Mouse (Mus musculus) kidney, postnatal 14 days (tissue): ENCODE measurements around the gene Gm21962.
"Not testable (repeated sequence)": the region's sequence is repeated elsewhere in the genome, so short reads cannot be mapped to it uniquely, and the experiment has no call there.

Experiments
- DNase-seq: peaks from one replicate; pipeline ENCODE4 v3.0.0; 2022; ENCODE audit warnings: mixed read lengths

Gene Gm21962

DNA sequence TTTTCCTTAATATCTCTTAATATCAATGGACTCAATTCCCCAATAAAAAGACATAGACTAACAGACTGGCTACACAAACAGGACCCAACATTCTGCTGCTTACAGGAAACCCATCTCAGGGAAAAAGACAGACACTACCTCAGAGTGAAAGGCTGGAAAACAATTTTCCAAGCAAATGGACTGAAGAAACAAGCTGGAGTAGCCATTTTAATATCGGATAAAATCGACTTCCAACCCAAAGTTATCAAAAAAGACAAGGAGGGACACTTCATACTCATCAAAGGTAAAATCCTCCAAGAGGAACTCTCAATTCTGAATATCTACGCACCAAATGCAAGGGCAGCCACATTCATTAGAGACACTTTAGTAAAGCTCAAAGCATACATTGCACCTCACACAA lies at the start of gene Gm21962:
Gm21962 (plus strand) TSS at position 301 of the 400 bp plus-strand sequence.
- DNase-seq, result not testable (repeated sequence)

DNA sequence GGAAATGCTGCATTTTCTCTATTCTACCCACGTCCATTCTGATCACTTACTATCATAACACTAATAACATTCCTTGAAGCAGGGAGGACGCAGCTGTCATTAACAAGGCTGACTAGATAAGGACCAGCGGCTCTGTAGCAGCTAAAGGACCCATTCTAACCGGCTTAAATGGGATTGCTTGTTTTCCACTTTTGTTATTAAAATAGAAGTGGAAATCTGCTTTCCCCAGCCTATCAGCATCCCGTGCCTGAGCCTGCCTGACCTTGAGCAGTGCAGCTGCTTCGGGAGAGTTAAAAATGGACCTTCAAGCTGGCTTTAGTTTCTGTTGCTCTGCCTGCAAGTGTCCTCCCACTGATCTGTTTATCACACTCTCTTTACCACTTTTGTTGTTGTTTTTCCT lies 49.2 kb upstream of the Gm21962 start:
- DNase-seq, result no peak

DNA sequence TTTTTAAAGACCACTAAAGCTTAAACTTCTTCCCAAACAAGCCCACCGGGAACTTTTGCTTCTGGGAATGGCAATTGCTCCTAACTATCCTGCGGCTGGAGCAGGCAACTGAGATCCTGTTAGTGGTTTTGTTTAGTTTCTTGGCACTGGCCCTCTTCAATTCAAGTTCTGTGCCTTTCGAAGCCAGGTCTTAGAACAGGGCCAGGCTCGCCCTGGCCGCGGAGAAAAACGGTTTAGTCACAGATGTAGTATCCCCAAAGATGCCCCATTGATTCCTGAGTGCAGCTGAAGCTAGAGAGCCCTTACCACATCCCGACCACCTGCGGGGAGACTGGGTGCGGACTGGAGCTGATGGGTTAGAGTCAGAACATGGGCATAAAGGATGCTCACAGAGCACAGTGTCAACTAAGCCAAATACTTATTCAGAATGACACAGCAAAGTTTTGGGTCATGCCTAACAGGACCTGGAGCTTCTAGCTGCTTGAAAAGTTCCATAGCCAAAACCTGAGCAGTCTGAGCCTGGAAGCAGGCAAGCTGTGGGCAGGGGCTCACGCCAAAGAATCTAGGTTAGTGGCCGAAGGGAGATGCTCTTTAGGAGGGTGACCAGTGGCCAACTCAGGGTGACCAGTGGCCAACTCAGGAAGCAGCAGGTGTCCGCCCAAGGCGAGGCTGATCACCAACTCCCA lies 48.3 kb upstream of the Gm21962 start:
- DNase-seq, result no peak

DNA sequence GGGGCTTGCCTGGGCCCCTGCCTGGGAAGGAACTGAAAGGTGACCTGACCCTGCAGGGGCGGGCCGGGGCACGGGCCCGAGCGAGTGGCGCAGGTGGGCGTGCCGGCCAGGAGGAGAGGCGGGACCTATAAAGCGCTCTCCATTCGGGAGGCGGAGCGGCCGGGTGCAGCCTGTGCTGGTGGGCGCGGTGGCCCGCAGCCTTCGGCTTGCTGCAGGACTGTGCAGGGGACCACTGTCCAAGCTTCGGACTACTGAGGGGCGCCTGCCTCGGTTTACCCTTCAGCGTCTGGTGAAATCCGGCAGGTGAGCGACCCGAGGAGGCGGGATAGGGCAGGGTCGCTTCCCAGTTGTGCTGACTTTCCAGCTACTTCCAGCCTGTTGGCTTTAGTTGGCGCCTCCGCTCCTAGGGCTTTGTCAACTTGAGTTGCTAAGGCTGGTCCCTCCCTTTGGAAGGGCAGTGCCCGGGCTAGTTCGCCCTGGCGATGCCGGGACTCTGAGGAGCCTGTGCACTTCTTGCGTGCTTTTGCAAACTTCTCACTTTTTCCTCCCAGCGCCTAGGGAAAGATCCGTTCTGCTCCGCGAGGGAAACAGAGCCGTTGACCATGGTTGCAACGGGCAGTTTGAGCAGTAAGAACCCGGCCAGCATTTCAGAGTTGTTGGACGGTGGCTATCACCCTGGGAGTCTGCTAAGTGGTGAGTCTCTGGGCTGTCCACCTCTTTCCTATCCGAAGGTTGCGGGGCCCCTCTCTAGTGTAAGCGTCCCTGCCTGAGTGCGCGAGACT lies 47.6 kb upstream of the Gm21962 start:
- DNase-seq, result peak; percentile 85

DNA sequence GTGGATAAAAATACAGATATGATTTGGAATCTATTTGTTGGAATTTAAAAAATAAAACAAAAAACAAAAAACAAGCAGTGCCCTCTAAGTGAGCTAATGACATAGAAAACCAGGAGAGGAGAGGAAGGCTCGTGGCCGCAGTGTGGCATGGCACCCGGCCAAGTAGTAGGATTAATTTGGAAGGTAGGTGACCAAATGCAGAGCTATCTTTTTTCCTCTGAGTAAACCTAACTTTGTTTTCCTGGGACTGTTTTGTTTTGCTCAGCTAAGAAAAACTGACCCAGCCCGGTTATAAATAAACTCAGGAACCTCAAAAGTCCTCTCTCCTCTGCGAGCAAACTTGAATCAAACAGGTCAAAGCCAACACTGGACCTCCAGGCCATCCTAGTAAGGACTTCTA lies 46.3 kb upstream of the Gm21962 start:
- peak; percentile 44 for DNase-seq

DNA sequence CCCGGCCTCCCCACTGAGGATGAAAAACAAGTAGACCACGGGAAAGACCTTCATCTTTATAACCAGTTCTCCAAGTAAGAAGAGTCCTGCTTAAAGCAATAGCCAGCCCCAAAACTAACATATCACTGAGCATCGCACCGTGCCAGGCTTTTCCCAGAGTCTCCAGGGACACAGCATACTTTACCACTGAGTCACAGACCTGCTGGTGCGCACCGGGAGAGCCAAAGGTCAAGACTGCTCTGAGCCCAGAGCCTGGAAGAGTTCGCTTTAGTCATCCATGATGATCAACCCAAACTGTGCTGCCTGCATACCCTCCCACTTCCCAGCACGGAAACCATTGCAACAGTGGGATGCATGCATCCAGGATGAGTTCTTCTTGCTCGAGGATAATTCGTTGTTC lies 37.6 kb upstream of the Gm21962 start:
- no peak for DNase-seq

DNA sequence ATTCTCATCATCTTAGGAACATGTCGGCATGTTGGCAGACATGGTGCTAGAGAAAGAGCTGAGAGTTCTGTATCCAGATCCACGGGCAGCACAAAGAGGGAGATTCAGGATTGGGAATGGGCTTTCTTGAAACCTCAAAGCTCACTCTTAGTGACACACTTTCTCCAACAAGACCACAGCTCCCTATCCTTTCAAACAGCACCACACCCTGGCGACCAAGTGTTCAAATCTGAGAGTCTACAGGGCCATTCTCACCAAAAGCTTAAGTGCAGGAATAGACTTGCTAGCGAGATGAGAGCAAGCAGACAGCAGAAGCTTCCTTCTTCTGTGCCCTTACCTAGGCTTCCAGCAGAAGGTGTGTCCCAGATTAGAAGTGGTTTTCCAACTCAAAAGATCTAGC lies 34.8 kb upstream of the Gm21962 start:
- DNase-seq, result no peak

DNA sequence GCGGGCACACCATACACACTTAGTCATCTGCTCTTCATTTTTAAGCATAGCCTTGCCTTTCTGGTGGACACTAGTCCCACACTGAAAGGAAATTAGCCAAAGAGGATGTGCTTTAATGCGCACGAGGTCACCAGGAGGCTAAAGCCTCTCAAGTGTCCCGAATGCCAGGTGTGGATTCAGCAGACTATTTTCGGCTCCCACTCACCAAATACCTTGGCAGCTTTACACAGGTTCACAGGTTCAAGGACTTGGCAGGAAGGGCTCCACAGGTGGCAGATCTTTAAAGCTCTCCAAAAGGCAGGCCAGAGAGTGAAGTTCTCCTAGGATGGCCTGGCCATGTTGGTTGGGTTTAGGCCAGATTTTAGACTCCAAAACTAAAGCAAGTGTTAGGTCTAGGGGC lies 30.1 kb upstream of the Gm21962 start:
- DNase-seq, result no peak

DNA sequence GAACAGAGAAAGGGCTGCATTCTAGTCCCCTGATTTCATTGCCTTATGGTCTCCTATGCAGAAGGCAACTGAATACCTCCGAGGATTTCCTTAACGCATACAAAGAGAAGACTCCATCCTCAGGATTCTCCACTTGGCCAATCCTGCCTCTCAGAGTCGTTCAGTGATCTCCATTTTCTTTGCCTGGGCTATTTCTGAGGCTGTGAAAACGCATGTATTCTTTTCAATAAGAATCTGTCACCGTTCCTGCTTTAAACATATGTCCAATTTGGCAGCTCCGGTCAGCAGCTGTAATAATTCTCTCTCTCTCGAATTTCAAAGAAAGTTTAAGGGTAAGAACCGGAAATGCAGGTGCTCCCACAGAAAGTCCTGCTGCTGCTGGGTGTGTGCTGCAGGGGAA lies 29.2 kb upstream of the Gm21962 start:
- DNase-seq, result no peak

DNA sequence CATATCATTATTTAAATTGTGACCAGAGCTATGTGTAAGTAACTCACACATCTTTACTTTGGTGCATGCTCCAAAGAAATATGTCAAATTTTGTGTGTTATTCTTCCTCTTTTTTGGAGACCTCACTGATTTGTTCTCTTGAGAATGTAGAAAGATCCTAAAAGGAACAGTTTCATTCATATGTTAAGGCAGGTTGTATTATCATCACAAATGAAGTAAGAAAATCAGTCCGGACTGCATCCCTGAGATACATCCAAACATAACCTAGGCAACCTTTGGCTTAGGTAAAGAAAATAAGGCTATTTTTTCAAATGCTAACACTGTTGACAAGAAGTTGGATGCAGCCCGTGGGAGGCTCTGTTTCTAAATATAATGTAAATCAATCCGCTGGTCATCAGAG lies 28.8 kb upstream of the Gm21962 start:
- no peak for DNase-seq

DNA sequence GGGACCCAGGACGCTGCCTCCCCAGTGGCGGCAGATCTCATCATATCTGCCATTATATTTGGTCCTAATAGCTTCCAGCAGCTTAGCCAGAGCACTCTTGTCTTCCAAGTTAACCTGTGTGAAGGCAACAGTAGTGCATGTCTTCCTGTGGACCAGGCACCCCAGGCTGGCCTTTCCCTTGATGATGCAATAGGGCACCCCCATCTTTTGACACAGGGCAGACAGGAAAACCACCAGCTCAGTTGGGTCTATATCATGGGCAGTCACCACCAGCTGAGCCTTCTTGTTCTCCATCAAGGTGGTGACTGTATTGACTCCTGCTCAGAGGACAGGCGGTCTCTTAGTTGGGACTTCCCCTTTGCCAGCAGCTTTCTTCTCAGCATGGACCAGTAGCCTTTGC lies 27.2 kb upstream of the Gm21962 start:
- no peak for DNase-seq

DNA sequence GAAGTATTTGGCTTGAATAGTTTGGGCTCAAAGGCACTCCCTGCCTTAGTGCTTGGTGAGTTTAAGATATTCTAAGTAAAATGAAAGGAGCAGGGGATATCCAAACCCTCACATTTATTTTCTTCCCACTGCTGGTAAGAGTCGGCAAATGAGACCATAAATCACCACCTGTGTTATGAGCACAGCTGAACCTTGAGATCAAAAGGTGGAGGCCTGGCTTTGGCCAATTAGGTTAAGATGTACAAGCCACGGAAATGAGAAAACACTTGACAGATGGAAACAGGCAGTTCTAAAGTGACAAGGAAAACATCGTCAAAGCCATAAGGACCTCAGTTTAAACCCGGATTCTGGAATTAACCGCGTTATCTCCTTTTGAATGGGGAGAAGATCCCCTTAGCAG lies 26.4 kb upstream of the Gm21962 start:
- no peak for DNase-seq

DNA sequence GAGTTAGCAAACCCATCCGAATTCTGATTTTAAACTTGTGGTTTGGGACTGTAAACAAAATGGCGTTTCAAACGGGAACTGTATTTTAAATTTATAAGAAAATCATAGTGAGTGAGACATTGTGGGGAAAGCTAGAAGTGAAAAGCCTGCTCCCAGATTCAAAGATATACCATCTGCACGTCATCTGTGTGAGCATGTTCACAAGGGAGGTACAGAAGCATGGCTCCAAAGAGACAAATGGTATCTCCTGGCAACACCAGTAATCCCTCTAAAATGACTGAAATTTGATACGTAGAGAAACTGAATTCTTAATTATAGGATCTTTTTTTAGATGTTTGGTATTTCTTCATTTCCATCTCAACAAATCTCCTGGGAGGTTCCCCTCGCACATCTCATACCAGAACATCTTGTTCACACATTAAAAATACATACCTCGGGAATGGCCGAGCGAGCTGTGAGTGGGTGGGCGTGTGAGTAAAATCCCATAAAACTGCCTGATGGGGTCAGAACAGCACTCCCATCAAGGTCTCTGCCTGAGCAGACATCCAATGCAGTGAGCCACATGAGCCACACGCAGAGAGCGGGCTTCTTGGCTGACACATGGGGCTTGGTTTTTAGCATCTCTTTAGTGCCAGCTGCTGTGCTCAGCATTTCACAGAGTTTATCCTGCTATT lies 23.8 kb upstream of the Gm21962 start:
- no peak for DNase-seq

DNA sequence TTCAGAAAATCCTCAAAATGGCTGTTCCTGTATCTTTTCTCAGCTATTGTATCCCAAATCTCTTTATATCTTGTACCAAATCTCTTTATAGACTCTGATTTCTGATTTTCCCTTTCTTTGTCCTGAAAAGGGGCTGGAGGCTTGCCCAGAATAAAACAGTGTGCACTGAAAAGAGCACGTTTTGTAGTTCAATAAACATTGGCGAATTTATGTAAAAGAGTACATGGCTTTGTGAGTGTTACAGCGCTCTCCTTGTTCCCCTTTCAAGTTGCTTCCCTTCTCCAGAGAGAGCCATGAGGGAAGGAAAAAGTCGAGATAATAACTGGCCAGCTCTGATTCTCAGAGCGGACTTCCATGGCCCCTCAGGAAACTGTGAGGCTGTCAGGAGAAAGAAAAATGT lies 22.2 kb upstream of the Gm21962 start:
- DNase-seq, result no peak

DNA sequence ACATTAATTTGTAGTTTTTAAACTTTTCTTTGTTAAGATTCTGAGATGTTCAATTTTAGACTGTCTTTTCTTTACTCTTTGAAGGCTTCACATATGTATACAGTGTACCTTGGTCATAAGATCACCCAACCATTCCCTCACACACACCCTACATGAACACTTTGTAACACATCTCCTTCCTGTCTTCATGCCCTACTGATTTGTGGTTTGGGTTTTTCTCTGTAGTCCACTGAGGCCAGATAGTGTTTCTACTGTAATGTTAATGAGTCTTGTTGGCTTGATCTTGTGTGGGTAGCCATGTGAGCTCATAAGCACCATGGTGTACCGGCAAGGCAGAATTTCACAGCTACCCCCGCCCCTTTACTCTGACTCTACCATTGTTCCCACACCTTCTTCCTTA lies 18.5 kb upstream of the Gm21962 start:
- DNase-seq, result no peak

DNA sequence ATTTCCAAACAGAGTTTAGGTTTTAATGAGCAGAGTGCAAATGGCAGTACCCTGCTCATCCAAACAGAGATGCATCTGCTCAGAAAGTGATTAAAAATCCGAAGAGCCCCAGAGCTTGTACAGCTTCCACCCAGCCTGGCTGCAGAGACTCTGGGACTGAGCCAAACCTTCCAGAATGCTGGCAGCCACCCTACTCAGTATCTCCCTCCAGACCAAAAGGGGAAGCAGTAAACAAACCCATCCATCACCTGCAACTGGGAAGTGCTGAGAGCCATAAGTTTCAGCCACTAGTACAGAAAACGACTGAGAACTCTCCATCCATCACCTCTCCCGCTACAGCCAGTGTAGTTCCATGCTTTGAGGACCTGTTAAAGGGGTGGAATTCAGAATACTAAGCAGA lies 9.6 kb downstream of the Gm21962 start:
- DNase-seq, result peak; percentile 82

DNA sequence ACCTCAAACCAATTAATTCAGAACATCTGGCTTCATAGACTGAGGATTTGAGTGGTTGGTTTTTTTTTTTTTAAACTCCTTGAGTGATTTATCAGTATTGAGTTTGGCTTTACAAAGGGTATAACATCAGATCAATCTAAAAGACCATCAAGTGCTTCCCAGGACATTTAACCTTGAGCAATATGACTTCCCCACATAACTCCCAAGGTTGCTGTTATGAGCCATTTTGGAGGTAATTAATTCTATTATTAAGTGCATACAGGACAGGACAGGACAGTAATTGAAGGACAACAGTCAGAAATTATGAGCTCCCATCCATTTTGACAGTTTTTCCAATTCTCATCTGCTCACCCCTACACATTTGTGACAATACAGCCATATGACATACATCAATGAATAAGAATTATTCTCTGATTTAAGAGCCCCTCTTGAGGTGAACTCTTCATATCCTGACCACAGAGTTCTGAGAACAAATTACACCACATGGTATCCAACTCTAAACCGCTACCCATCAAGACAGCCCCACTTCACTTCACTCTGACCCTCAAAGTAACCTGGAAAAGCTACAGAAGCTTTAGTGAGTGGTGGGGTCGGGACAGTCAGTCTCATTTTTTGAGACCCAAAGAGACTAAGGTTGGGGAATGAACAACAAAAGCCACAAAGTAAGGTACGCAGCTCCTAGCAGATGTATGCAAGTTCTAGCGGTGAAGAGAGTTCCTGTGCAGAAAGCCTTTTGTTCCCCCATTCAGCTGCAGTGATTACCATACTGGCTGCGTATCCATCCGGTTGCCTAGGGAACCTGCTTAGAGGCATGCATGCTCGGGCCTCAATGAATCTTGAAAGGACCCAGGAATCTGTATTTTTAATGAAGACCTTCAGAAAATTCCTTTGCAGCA lies 11.8 kb downstream of the Gm21962 start:
- DNase-seq, result no peak

DNA sequence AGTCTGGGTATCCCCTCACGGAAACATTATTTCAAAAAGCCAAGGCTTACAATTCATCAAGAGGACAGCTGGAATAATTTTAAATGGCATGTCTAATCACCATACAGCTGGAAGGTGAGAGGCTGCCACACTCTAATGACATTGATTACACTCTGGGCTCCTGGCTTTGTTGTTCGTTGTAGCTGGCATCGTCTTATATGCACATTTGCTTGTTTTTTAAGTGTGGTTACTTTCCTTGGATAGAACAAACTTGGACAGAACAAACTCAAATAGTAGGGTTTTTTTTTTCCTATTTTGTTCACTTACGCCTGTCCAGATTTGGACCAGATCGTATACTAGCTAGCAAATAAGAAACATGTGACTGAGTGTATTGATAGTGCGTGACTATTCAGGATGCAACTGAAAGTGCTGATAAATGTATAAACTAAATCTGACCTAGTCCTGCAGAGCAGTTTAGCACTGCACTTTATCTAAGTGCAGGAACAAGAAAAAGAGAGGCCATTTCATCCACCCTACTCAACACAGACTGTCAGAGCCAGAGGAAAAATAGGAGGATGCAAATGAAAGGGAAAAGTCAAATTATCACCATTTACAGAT lies 12.6 kb downstream of the Gm21962 start:
- no peak for DNase-seq

DNA sequence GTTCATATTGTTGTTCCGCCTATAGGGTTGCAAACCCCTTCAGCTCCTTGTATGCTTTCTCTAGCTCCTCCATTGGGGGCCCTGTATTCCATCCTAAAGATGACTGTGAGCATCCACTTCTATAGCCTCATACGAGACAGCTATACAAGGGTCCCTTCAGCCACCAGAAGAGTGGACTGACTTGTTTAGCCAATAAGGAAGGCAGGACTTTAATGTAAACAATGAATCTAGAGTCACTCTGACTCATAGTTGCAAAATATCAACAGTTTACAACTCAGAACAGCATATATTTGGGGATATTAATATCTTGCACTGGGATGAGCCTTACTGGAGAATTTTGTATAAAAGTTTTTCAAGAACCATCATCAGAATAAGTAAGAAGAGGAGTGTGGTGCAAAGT lies 15.6 kb downstream of the Gm21962 start:
- DNase-seq, result no peak

DNA sequence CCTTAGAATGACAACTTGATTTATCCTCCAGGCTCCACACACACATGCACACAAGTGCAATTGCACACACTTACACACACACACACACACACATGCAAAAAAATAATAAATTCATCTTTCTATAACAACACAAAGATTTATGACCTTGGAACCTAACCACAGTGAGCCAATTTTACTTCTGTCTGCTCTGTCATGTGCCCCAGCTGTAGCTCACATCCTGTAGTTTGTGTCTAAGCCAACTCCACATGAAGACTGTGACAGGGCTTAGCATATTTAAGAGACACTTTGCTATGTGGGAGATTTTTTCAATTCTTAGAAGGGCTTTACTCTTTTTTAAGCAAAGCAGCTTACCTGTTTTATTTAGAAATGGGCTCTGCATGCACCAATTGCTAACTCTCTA lies 20.2 kb downstream of the Gm21962 start:
- peak; percentile 11 for DNase-seq

DNA sequence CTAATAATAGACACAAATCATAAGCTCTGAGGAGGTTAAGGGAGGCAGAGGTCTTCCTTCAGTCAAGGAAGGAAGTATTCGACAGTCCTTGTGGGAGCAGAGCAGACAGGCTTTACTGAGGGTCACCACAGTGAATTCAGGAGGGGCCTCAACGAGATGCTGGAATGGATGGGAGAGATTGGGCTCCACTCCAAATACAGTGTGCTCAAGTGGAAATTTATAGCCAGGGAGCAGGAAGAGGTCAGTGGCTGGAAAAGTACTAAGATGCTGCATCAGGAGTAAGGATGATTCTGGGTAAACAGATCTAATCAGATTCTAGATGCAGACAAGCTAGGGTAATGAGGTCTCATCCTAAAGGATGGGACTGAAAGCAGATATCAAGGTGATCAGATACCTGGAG lies 44.6 kb downstream of the Gm21962 start:
- DNase-seq, result peak; percentile 84

DNA sequence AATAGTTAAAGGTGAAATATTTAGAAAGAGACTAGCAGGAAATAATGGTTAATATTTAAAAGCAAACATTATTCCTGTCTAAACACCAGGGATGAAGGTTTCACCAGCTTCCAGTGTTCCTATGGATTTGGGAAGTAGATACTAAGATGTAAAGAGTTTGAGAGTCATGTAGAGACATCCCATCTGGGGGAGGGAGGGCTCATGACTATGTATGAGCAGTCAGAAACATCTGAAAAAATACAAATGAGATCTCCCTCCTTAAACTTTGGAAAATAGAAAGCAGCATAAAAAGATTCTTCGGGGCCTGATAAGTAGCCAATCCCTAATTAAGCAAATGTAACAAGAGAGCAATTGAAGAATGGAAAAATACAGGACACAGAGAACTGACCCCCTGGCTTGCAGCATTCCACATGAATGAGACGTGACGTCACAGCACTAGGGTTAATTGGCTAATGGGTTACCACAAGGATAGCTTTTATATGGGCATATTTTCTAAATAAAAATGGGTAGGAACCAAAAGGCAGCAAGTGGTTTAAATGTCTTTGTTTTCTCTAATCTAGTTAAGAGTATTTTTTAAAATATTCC lies 45.3 kb downstream of the Gm21962 start:
- peak; percentile 81 for DNase-seq
